Mouse (Mus musculus): ENCODE measurements around the gene Gm6020. TPM values are rescaled to one million over a fixed set of nuclear protein-coding genes. Genes with fewer than 3 reads are reported as not detected.
"Not testable (repeated sequence)": the region's sequence is repeated elsewhere in the genome, so short reads cannot be mapped to it uniquely, and the experiment has no call there.

The Gm6020 gene
- polyA plus RNA-seq (2015; fragmentation: Nextera tagmentation; extraction: Ambion mirVana), result not detected in 2 replicates

GRCm38 (mm10) chr19:61183590-61183989 lies at the start of gene Gm6020:
Gene Gm6020, plus strand, starts transcription at chr19:61183890.
- H3K27me3 ChIP-seq (ENCODE audit: control insufficient read depth, insufficient read depth, low read length); H3K9me3 ChIP-seq (replicated peaks; ENCODE audit: control insufficient read depth, low read length); ATAC-seq (replicated peaks; ENCODE audit: extremely low read depth, insufficient read depth, low FRiP score); H3K9ac ChIP-seq (ENCODE audit: low read length); H3K27ac ChIP-seq (ENCODE audit: low read length); H3K36me3 ChIP-seq (ENCODE audit: control insufficient read depth, insufficient read depth); H3K4me3 ChIP-seq (ENCODE audit: low read length); H3K4me1 ChIP-seq (ENCODE audit: control insufficient read depth, insufficient read depth, low read length); H3K4me2 ChIP-seq (ENCODE audit: low read depth, low read length): not testable (repeated sequence)
- WGBS, result 79% methylated on average over 2 of the region's 2 CpGs

- H3K4me2 ChIP-seq (ENCODE audit: low read depth, low read length), result no peak overlapping the region
- H3K27ac ChIP-seq (ENCODE audit: low read length), result no peak overlapping the region
- H3K9ac ChIP-seq (ENCODE audit: low read length), result no peak overlapping the region
- no peak overlapping the region for H3K4me3 ChIP-seq (ENCODE audit: low read length)
- no peak for ATAC-seq (replicated peaks; ENCODE audit: extremely low read depth, insufficient read depth, low FRiP score)
- H3K4me1 ChIP-seq (ENCODE audit: control insufficient read depth, insufficient read depth, low read length), result peaks cover 10% of the 10 kb centered on the region
- H3K27me3 ChIP-seq (ENCODE audit: control insufficient read depth, insufficient read depth, low read length), result no peaks in the 10 kb centered on the region
- H3K9me3 ChIP-seq (replicated peaks; ENCODE audit: control insufficient read depth, low read length), result no peaks in the 10 kb centered on the region
- 0 out of 2 replicates have a peak, but pooled peaks cover 2% of the 10 kb centered on the region for H3K36me3 ChIP-seq (ENCODE audit: control insufficient read depth, insufficient read depth)
Measured at GRCm38 (mm10) chr19:61138655-61139054, 45.0 kb upstream of the Gm6020 start.

GRCm38 (mm10) chr19:61140342-61141206 lies 43.1 kb upstream of the Gm6020 start, which contains the start of gene Zfp950:
Gene Zfp950, minus strand, starts transcription at chr19:61140840.
- WGBS, result under 1% methylated on average over 18 of the region's 18 CpGs
- Histone ChIP-seq H3K27me3 (ENCODE audit: control insufficient read depth, insufficient read depth, low read length) (no peaks in the 10 kb centered on the region), H3K9me3 (replicated peaks; ENCODE audit: control insufficient read depth, low read length) (no peaks in the 10 kb centered on the region)

GRCm38 (mm10) chr19:61141299-61141698 lies 42.4 kb upstream of the Gm6020 start:
- WGBS, result 25% methylated on average over 4 of the region's 4 CpGs
- no peak for ATAC-seq (replicated peaks; ENCODE audit: extremely low read depth, insufficient read depth, low FRiP score)
- peak overlapping the region; percentile 78 for H3K4me3 ChIP-seq (ENCODE audit: low read length)

More at GRCm38 (mm10) chr19:61140342-61141206, 43.1 kb upstream of the Gm6020 start, which contains the start of gene Zfp950:
- no peaks in the 10 kb centered on the region for H3K36me3 ChIP-seq (ENCODE audit: control insufficient read depth, insufficient read depth)
- peak within 1 kb of the TSS; percentile 82 for H3K9ac ChIP-seq (ENCODE audit: low read length)
- H3K4me1 ChIP-seq (ENCODE audit: control insufficient read depth, insufficient read depth, low read length), result peaks cover 10% of the 10 kb centered on the region
- H3K4me2 ChIP-seq (ENCODE audit: low read depth, low read length), result peak within 1 kb of the TSS; percentile 70
- ATAC-seq (replicated peaks; ENCODE audit: extremely low read depth, insufficient read depth, low FRiP score), result peak; percentile 99
- H3K4me3 ChIP-seq (ENCODE audit: low read length), result peak within 1 kb of the TSS; percentile 78
- peak within 1 kb of the TSS; percentile 43; the same call in 1 of the 2 replicates for H3K27ac ChIP-seq (ENCODE audit: low read length)

GRCm38 (mm10) chr19:61151372-61151700 lies 32.4 kb upstream of the Gm6020 start:
- H3K9me3 ChIP-seq (replicated peaks; ENCODE audit: control insufficient read depth, low read length), result peaks cover 3% of the 10 kb centered on the region
- peak overlapping the region; percentile 67 for H3K9ac ChIP-seq (ENCODE audit: low read length)
- peak overlapping the region; percentile 89 for H3K4me2 ChIP-seq (ENCODE audit: low read depth, low read length)
- no peaks in the 10 kb centered on the region for H3K36me3 ChIP-seq (ENCODE audit: control insufficient read depth, insufficient read depth)
- no peak overlapping the region for H3K27ac ChIP-seq (ENCODE audit: low read length)
- H3K4me3 ChIP-seq (ENCODE audit: low read length), result peak overlapping the region; percentile 60
- ATAC-seq (replicated peaks; ENCODE audit: extremely low read depth, insufficient read depth, low FRiP score), result peak; percentile 81
- 7% methylated on average over 8 of the region's 8 CpGs for WGBS
- 0 out of 2 replicates have a peak, but pooled peaks cover 5% of the 10 kb centered on the region for H3K4me1 ChIP-seq (ENCODE audit: control insufficient read depth, insufficient read depth, low read length)
- H3K27me3 ChIP-seq (ENCODE audit: control insufficient read depth, insufficient read depth, low read length), result no peaks in the 10 kb centered on the region

More at GRCm38 (mm10) chr19:61141299-61141698, 42.4 kb upstream of the Gm6020 start:
- Histone ChIP-seq H3K36me3 (ENCODE audit: control insufficient read depth, insufficient read depth) (no peaks in the 10 kb centered on the region), H3K4me1 (ENCODE audit: control insufficient read depth, insufficient read depth, low read length) (peaks cover 10% of the 10 kb centered on the region), H3K9ac (ENCODE audit: low read length) (peak overlapping the region; percentile 82), H3K9me3 (replicated peaks; ENCODE audit: control insufficient read depth, low read length) (no peaks in the 10 kb centered on the region), H3K27ac (ENCODE audit: low read length) (no peak overlapping the region), H3K27me3 (ENCODE audit: control insufficient read depth, insufficient read depth, low read length) (no peaks in the 10 kb centered on the region), H3K4me2 (ENCODE audit: low read depth, low read length) (peak overlapping the region; percentile 70)

GRCm38 (mm10) chr19:61151701-61152420 lies 31.8 kb upstream of the Gm6020 start:
- Histone ChIP-seq H3K9ac (ENCODE audit: low read length) (peak overlapping the region; percentile 67), H3K36me3 (ENCODE audit: control insufficient read depth, insufficient read depth) (no peaks in the 10 kb centered on the region), H3K4me2 (ENCODE audit: low read depth, low read length) (peak overlapping the region; percentile 89), H3K9me3 (replicated peaks; ENCODE audit: control insufficient read depth, low read length) (peaks cover 3% of the 10 kb centered on the region), H3K27ac (ENCODE audit: low read length) (no peak overlapping the region), H3K27me3 (ENCODE audit: control insufficient read depth, insufficient read depth, low read length) (no peaks in the 10 kb centered on the region), H3K4me1 (ENCODE audit: control insufficient read depth, insufficient read depth, low read length) (0 out of 2 replicates have a peak, but pooled peaks cover 5% of the 10 kb centered on the region), H3K4me3 (ENCODE audit: low read length) (peak overlapping the region; percentile 60)
- peak; percentile 78 for ATAC-seq (replicated peaks; ENCODE audit: extremely low read depth, insufficient read depth, low FRiP score)
- WGBS, result 4% methylated on average over 27 of the region's 27 CpGs

GRCm38 (mm10) chr19:61175756-61176324 lies 7.8 kb upstream of the Gm6020 start, which contains the start of gene Gm7102:
Gene Gm7102, minus strand, starts transcription at chr19:61176309.
- Histone ChIP-seq H3K27ac (ENCODE audit: low read length) (no peak within 1 kb of the TSS), H3K4me3 (ENCODE audit: low read length) (peak within 1 kb of the TSS; percentile 55), H3K27me3 (ENCODE audit: control insufficient read depth, insufficient read depth, low read length) (no peaks in the 10 kb centered on the region), H3K9me3 (replicated peaks; ENCODE audit: control insufficient read depth, low read length) (0 out of 2 replicates have a peak, but pooled peaks cover under 1% of the 10 kb centered on the region), H3K4me1 (ENCODE audit: control insufficient read depth, insufficient read depth, low read length) (no peaks in the 10 kb centered on the region), H3K36me3 (ENCODE audit: control insufficient read depth, insufficient read depth) (no peaks in the 10 kb centered on the region), H3K9ac (ENCODE audit: low read length) (peak within 1 kb of the TSS; percentile 70), H3K4me2 (ENCODE audit: low read depth, low read length) (peak within 1 kb of the TSS; percentile 74)
- WGBS, result 20% methylated on average over 39 of the region's 39 CpGs
- no peak for ATAC-seq (replicated peaks; ENCODE audit: extremely low read depth, insufficient read depth, low FRiP score)

GRCm38 (mm10) chr19:61199316-61199715 lies 15.6 kb downstream of the Gm6020 start:
- Histone ChIP-seq H3K36me3 (ENCODE audit: control insufficient read depth, insufficient read depth) (no peaks in the 10 kb centered on the region), H3K9ac (ENCODE audit: low read length) (no peak overlapping the region), H3K4me2 (ENCODE audit: low read depth, low read length) (no peak overlapping the region), H3K4me1 (ENCODE audit: control insufficient read depth, insufficient read depth, low read length) (no peaks in the 10 kb centered on the region), H3K27me3 (ENCODE audit: control insufficient read depth, insufficient read depth, low read length) (no peaks in the 10 kb centered on the region), H3K27ac (ENCODE audit: low read length) (no peak overlapping the region), H3K4me3 (ENCODE audit: low read length) (no peak overlapping the region), H3K9me3 (replicated peaks; ENCODE audit: control insufficient read depth, low read length) (no peaks in the 10 kb centered on the region)
- ATAC-seq (replicated peaks; ENCODE audit: extremely low read depth, insufficient read depth, low FRiP score), result no peak
- 11% methylated on average over 13 of the region's 13 CpGs for WGBS
